Mouse (Mus musculus) intestine, postnatal 0 days (tissue): ENCODE results near the gene Itih5. TPM values are rescaled to one million over a fixed set of nuclear protein-coding genes. Genes with fewer than 3 reads are reported as not detected.
A peak's percentile ranks its signal among the peaks of the same experiment; 100 is the strongest.

Source experiments
- ATAC-seq: fragments of 200-750 bp; cut with Nextera tagmentation; 2 replicates; pipeline ENCODE4 v1.8.0; 2017; ENCODE audit warnings: mild to moderate bottlenecking, moderate TSS enrichment, moderate library complexity
- H3K27ac ChIP-seq: fragments of 300-500 bp; sonication (generic); 2 replicates; pipeline ENCODE4 v1.5.1; 2014; ENCODE audit warnings: mild to moderate bottlenecking, low read depth, low read length, moderate library complexity
- H3K27me3 ChIP-seq: fragments of 300-500 bp; sonication (generic); replicated peaks from 2 replicates; pipeline ENCODE4 v1.6.1; 2014; ENCODE audit warnings: low read length, mixed read lengths; ENCODE audit not compliant: control insufficient read depth, insufficient read depth
- H3K36me3 ChIP-seq: fragments of 300-500 bp; sonication (generic); 2 replicates; pipeline ENCODE4 v1.6.1; 2014; ENCODE audit warnings: mild to moderate bottlenecking, moderate library complexity; ENCODE audit not compliant: control insufficient read depth, insufficient read depth
- H3K4me1 ChIP-seq: fragments of 300-500 bp; sonication (generic); replicated peaks from 2 replicates; pipeline ENCODE4 v1.6.1; 2014; ENCODE audit warnings: antibody characterized with exemption, low read length, mixed read lengths; ENCODE audit not compliant: control insufficient read depth, insufficient read depth
- H3K4me2 ChIP-seq: fragments of 300-500 bp; sonication (generic); replicated peaks from 2 replicates; pipeline ENCODE4 v1.6.1; 2014; ENCODE audit warnings: low read depth, mild to moderate bottlenecking, moderate library complexity
- H3K4me3 ChIP-seq: fragments of 300-500 bp; sonication (generic); 2 replicates; pipeline ENCODE4 v1.5.1; 2014; ENCODE audit warnings: low read depth, low read length
- H3K9ac ChIP-seq: fragments of 300-500 bp; sonication (generic); 2 replicates; pipeline ENCODE4 v1.6.1; 2014; ENCODE audit warnings: mild to moderate bottlenecking, low read depth, low read length
- H3K9me3 ChIP-seq: fragments of 300-500 bp; sonication (generic); 2 replicates; pipeline ENCODE4 v1.6.1; 2016; ENCODE audit warnings: mixed run types; ENCODE audit not compliant: control insufficient read depth
- CTCF ChIP-seq: sonication (generic); IDR thresholded peaks from 2 replicates; pipeline ENCODE4 v1.5.1; 2016; ENCODE audit warnings: low read depth, mild to moderate bottlenecking, control low read depth, antibody characterized with exemption, moderate library complexity
- WGBS: fragments of 180-500 bp; shearing (Covaris S2); extraction: QIAGEN DNeasy Blood & Tissue Kit; methylation state at CpG from one replicate; pipeline ENCODE4 v1.1.7; 2014; 5-methylcytosine and 5-hydroxymethylcytosine counted together
- polyA plus RNA-seq: library from polyadenylated mRNA; unstranded; fragments of >200 nt; fragmentation: Nextera tagmentation; extraction: Ambion mirVana; gene quantifications from 2 replicates; pipeline ENCODE4 v1.2.1, GENCODE M21; 2015

Itih5 gene
- polyA plus RNA-seq, 1 experiment from 2014 or later: 14.2 TPM

DNA sequence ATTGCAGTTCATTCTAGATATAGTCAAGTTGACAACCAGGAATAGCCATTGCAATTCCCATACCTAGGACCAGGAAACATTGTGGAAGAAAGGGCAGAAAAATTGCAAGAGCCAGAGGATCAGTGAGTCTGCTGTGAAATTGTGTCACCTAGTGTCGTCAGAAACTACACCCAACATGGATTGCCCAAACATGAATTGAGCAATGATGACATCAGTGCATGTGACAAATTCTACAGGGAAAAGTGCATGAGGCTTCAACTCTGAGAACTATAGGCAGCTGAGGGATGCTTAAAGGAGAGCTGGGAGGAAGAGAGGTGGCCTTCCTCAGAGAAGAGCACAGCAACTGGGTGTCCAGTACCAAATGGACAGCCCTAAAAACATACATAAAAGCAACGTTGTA is 16.1 kb upstream of the Itih5 start:
- Histone ChIP-seq H3K9me3 (no peaks in the 10 kb centered on the region), H3K4me1 (no peaks in the 10 kb centered on the region), H3K9ac (no peak overlapping the region), H3K4me2 (no peak overlapping the region), H3K36me3 (no peaks in the 10 kb centered on the region), H3K4me3 (no peak overlapping the region), H3K27me3 (no peaks in the 10 kb centered on the region), H3K27ac (no peak overlapping the region)
- no peak for ATAC-seq
- TF ChIP-seq CTCF: no peak
- WGBS: 75% methylated on average over 2 of the region's 2 CpGs

DNA sequence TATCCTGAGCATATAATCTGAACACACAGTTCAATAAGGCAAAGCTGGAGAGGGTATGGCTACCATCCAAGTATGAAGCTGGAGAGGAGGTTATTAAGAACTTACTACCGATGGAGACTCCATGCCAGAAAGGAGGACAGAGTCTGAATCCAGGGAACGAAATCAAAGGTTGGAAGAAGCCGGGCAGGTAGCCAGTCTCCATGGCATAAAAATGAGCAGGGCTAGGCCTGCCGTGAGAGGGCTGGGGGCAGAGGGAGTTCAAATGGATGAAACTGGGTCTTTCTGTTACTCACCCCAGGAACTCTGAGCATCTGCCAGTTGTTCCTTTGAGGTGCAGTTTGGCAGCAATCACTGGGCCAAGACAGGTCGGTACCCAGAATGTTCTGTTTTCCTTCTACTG is 12.9 kb upstream of the Itih5 start:
- Histone ChIP-seq H3K9ac (no peak overlapping the region), H3K27ac (no peak overlapping the region), H3K36me3 (no peaks in the 10 kb centered on the region), H3K27me3 (no peaks in the 10 kb centered on the region), H3K4me2 (no peak overlapping the region), H3K9me3 (no peaks in the 10 kb centered on the region), H3K4me1 (no peaks in the 10 kb centered on the region), H3K4me3 (no peak overlapping the region)
- no peak for TF ChIP-seq CTCF
- 77% methylated on average over 5 of the region's 5 CpGs for WGBS
- ATAC-seq: no peak

DNA sequence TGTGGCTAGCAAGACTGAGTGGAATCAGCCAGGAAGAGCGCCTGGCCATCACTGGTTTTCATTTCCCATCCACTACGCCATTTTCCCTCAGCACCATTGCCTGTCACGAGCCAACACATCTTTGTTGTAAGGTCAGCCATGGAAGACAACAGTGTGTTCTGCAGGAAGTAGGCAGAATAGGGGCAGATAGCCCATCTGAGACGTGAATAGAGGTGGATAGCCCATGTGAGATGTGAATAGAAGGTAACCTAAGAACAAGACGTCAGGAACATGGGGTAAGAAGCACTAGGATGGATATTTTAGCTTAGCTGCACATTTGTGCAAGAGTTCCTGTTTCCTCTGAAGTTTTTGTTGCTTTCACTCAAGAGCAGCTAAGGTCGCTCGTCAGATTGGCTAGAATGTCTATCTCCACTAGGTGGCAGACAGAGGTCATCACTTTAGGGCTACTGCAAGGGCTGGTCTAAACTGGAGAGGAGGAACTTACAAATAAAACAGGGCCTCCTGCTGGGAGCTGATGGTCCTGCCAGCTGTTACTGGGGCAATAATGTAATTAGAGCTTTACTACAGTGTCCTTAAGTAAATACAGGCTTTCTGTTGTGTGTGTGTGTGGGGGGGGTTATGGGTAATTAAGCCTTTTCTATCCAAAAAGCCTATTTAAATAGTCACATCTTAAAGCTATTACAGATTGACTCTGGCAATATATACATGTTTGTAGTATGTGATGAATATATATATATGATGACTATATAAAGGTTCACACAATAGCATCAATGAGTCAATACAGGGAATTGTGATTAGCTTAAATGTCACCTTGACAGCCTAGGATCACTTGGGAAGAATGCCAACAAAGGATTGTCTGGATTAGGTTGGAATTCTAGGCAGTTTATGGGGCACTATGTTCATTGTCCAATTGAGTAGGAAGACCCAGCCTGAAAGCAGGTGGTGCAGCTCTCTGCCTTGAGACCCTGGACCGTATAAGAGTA is 10.6 kb upstream of the Itih5 start:
- 37% methylated on average over 8 of the region's 8 CpGs for WGBS
- peak; percentile 97 for TF ChIP-seq CTCF
- ATAC-seq: peak; percentile 95

DNA sequence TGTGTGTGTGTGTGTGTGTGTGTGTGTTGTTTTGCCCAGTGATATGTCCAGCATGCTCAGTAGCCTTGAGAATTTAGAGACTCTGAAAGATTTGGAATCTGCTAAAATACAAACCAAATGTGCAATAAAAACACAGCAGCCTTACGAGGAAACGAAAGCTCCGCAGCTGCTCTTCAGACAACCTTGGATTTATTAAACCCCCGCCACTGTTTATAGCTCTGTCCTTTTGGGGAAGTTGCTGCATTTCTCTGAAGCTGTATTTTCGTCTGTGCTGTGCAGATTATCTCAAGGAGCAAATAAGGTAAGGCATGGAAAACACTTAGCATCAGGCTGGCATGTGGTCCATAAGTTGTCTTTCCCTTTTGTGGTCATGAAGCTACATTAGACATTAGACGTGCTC is 7.9 kb upstream of the Itih5 start:
- H3K27ac ChIP-seq: no peak overlapping the region
- 23% methylated on average over 6 of the region's 6 CpGs for WGBS
- H3K36me3 ChIP-seq: no peaks in the 10 kb centered on the region
- H3K4me1 ChIP-seq: no peaks in the 10 kb centered on the region
- H3K4me3 ChIP-seq: no peak overlapping the region
- no peaks in the 10 kb centered on the region for H3K9me3 ChIP-seq
- H3K9ac ChIP-seq: no peak overlapping the region
- no peaks in the 10 kb centered on the region for H3K27me3 ChIP-seq
- TF ChIP-seq CTCF: no peak
- H3K4me2 ChIP-seq: no peak overlapping the region
- ATAC-seq: no peak

More for the DNA sequence above, 10.6 kb upstream of the Itih5 start:
- Histone ChIP-seq H3K36me3 (no peaks in the 10 kb centered on the region), H3K4me3 (no peak overlapping the region), H3K27me3 (no peaks in the 10 kb centered on the region), H3K9me3 (no peaks in the 10 kb centered on the region), H3K9ac (no peak overlapping the region), H3K4me2 (no peak overlapping the region), H3K4me1 (no peaks in the 10 kb centered on the region), H3K27ac (no peak overlapping the region)

DNA sequence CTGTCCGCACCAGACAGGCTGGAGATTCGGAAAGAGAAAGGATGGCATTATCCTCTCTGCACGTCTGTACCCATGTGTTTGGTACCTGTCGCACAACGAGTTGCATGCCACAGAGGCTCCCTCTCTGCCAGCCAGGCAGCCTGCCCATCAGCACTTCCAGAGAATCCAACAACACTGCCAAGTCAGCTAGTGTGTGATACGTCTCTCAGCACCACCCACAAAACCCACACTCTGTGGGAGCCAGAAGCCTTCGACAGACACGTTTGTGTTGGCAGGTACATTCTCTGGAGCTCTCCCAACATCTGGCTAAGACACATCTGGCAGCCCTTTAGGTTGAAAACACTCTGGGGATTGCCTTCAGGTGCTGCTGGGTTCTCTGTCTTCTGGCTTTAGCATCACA is 6.2 kb upstream of the Itih5 start:
- Histone ChIP-seq H3K4me1 (no peaks in the 10 kb centered on the region), H3K27ac (no peak overlapping the region), H3K4me2 (no peak overlapping the region), H3K36me3 (no peaks in the 10 kb centered on the region), H3K4me3 (no peak overlapping the region), H3K9me3 (no peaks in the 10 kb centered on the region), H3K9ac (no peak overlapping the region), H3K27me3 (no peaks in the 10 kb centered on the region)
- 80% methylated on average over 8 of the region's 8 CpGs for WGBS
- no peak for TF ChIP-seq CTCF
- ATAC-seq: no peak

DNA sequence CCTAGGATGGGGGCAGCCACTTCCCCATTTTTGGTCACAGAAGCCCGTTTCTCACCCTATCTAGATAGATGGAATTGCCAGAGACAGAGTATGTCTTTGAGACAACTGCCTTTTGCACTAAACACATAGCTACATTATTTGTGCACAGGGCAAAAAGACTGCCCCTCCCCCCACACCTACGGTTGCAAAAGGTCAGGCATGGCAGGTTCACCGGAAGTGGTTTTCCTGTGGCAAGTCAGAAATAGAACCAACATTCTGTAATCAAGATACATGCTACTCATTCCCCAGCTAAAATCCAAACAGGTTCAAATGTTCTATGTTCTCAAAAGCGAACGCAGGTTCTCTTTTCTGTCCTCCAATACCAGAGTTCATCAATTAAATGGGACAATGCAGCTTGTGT is 781 bp upstream of the Itih5 start:
- no peak for TF ChIP-seq CTCF
- Histone ChIP-seq H3K9ac (no peak overlapping the region), H3K9me3 (no peaks in the 10 kb centered on the region), H3K27ac (no peak overlapping the region), H3K4me2 (no peak overlapping the region), H3K27me3 (no peaks in the 10 kb centered on the region), H3K4me3 (no peak overlapping the region), H3K36me3 (no peaks in the 10 kb centered on the region), H3K4me1 (peaks cover 5% of the 10 kb centered on the region; the same call in 1 of the 2 replicates)
- ATAC-seq: no peak
- WGBS: 78% methylated on average over 5 of the region's 5 CpGs
